Mouse (Mus musculus): ENCODE data around the gene Steap4.
"Not testable (repeated sequence)": the region's sequence is repeated elsewhere in the genome, so short reads cannot be mapped to it uniquely, and the experiment has no call there.

Gene Steap4

DNA sequence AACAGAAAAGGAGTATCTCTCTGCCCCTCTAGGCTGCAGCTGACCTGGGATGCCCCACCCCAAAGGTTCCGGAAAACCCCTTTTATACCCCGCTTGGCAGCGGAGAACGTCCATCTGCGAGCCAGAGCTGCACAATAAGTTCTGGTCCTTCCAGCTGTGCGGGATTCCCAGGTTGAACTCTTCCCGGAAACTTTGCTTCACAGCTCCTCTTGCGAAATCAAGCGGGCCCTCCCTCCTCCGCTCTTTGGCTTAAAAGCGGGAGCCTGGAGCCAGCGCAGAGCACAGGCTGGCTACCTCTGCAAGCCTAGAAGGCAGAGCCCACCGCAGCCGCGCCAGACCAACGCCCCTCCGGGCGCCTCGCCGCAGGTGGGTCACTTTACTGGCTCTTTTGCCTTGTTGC lies at the start of gene Steap4:
TSS of gene Steap4 (plus strand) at position 282 of the 400 bp plus-strand sequence.
- DNase-seq (ENCODE audit: low read depth, low spot score), result no peak

DNA sequence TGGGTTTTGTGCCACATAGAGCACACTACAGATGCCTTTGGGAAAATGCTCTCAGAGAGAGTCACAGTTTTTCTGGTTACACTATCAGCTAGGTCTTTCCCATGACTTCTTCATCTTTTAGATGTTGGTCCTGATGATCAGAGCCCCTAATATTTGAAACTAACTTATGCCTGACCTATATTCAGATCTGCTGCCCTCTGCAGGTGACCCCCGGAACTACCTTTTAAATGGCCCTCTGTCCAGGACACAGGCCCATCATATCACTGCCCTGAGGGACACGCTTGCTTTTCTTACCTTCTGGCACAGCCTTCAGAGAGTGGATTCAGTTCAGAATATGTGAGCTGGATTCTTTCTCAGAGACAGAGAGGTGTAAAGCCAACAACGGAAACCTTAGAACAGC lies 48.3 kb upstream of the Steap4 start:
- no peak for DNase-seq (ENCODE audit: low read depth, low spot score)

DNA sequence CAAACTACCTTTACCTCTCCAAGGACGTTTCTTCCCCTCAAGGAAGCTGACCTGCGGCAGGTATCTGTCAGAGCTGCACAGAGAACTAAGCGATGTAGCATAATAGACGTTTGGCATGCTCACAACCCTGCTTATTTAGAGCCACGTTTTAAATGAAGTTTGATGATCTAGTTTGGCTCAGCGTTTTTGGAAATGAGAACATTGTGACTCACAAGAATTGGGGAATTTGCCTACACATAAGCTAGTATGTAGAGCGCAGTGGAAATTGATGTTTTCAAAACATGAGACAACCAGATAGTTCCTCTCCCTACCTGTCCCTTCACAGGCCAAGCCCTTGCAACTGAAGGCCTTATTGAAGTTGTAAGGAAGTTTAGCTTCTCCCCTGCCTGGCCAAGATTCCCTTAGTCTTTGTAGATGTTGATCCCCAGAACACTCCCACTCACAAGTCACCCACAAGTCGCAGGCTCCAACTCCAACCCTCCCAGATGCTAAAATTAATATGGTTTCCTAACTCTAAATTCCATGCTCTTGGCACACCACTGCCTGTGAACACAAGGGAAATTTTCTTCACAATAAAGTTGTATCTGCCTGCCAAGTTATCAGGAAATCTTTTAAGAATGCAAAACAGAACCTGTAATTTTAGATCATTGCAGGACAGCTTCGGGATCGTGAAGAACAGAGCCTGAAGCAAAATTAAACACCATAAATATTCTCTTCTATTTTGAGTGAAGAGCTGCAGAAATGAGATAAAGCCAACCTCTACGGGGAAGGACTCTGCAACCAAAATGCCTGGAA lies 42.6 kb upstream of the Steap4 start:
- no peak for DNase-seq (ENCODE audit: low read depth, low spot score)

DNA sequence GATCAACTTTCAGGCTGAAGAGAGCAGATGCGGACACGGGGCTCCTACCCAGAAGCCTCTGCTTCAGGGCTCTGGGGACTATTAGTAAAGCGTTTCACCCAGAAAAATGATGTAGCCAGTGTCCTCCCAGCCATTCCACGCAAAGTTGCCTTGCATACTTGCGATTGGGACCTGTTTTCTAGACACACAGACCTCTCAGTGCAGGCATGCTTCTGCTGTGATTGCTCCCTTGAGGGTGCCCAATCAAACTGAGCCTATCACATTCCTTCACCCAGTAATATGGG lies 42.0 kb upstream of the Steap4 start:
- no peak for DNase-seq (ENCODE audit: low read depth, low spot score)

DNA sequence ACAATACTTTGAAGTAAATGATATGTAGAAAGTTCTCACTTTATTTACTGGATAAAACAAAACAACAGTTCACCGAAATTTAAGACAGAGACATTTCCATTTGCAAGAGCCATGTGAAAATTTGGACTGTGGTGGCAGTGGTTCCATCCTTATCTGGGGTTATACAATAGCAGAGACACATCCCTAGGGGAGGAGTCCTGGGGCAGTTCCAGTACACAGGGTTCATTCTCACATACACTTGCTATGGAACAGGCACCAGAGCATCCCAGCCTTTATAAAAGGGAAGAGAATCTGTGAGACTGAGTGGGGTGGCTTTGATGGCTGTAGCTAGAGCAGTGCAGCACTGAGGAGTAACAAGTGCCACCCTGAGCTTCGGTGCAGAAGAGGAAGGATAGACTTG lies 40.6 kb upstream of the Steap4 start:
- no peak for DNase-seq (ENCODE audit: low read depth, low spot score)

DNA sequence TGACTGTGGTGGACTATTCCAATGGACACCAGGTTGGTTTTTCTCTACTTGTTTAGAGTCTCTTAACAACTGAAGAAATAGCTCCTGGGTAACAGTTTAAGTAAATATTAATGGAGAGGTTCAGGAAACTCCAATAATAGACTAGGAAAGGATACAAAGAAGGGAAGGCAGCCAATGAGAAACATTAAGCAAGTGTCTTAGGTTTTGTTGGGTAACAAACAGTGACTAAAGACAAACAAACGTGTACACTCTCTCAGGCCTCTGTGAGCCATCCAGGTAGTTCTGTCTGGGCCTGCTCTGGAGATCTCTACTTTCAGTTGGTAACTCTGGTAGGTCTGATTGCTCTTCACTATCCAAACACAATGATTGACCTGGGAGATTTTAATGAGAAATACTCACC lies 37.5 kb upstream of the Steap4 start:
- no peak for DNase-seq (ENCODE audit: low read depth, low spot score)

DNA sequence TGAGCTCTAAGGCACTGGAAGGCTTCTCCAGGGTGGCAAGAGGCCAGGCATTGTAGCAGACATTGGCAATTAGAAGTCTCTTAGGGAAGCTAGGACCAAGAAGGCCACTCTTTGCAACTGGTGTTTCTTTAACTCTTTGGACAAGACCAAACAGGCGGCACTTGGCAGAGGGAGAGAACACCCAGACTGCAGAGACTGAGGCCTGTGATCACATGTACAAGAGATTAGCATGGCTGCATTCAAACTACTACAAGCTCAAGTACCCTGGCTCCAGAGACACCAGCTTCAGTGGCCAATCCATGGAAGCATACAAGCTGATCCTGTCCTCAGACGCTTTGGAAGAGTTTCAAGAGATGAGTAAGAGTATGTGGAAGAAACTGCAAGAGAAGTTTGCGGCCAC lies 36.6 kb upstream of the Steap4 start:
- DNase-seq (ENCODE audit: low read depth, low spot score), result no peak

DNA sequence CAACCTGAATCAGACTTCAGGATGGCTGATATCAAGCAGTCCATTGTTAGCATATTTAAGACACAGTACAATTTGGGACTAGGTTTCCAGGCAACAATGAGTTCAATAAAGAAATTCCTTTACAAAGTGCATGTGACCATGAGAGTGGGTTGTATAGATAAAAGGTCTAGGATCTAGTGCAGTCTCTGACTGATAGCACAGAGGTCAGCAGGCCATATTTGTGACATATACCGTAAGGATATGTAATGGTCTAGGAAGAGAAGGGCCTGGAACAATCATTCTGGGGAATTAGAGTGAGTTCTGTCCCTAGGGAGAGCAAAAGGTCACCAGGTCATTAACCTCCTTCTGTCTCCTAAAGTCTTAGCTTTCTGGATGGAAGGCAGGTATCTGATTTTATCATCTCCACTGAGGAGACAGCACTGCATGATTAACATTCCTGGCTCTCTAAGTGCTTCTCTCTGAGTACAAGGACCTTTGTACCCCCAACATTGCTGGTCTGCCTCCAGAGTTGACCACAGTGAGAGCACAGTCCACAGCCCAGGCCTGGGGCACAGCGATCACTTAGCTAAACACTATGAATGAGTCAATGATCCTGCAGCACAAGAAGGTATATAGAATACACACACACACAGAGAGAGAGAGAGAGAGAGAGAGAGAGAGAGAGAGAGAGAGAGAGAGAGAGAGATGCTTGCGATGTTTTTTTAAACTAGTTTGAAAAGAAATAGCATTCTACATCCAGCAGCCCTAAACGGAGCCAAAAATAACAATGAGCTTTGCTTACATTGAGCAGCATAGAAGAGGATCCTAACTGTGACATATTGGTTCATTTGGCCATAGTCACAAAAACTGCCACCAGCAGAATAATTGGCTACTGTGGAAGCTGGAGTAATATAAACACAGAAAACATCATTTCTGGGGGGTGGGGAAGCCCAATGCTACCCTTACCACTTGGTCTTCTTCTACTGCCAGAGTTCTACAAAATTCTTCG lies 27.7 kb upstream of the Steap4 start:
- DNase-seq (ENCODE audit: low read depth, low spot score), result no peak

DNA sequence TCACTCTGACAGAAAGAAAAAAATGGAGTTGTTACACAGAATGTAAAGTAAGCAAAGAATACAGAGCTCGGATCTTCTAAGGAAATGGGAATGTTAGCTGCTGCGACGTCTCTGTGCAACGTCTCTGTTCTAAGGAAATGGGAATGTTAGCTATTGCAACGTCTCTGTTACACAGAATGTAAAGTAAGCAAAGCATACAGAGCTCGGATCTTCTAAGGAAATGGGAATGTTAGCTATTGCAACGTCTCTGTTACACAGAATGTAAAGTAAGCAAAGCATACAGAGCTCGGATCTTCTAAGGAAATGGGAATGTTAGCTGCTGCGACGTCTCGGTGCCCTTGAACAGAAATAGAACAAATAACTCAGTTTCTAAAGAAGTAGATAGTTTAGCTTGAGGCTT lies 26.8 kb upstream of the Steap4 start:
- DNase-seq (ENCODE audit: low read depth, low spot score), result not testable (repeated sequence)

DNA sequence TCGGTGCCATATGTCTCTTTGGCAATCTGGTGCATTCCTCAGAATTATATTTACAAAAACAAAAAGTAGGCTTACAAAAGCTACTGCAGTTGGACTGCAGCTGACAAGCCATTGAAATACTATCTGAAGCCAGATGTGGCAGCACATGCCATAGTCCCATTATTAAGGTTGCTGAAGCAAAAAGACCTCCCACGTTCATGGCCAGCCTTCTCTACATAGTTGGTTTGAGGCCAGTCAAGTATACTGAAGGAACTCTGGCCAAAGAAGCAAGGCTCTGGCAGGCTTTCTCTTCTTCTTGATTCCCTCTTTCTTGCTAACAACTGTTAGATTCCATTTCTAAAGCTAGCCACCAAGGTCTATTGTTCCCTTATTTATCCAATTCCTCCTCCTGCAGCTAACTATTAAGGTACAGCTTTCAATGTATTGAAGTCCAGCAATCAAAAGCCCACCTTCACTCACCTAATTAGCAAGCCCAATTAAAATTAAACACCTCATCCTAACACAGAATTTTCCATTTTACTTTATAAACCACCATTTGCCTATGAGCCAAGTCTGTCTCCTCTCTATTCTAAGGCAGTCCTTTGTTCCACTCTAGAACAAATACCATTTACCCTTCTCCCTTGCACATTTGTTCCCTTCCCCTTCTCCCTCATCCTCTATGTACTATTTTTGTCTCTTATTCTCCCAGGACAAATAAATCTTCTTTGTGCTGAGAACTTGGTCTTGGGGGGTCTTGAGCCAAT lies 26.2 kb upstream of the Steap4 start:
- DNase-seq (ENCODE audit: low read depth, low spot score), result no peak

DNA sequence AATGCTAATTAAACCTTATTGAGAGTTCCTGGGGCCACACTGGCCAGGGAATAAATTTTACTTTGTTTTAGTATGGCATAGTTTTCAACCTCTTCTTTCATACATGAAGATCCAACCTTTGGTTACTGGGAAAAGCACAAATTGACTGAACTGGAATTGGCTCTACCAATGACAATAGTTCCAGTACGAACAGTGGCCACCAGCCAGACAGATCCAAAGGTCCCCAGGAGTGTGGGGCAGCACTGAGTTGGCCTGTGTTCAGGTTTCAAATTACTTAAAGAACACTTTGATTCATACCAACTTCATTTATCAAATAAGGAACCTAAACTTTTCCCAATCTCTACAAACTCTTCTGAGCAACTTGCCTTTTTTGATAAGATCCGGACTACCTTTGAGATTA lies 5.4 kb upstream of the Steap4 start:
- no peak for DNase-seq (ENCODE audit: low read depth, low spot score)

DNA sequence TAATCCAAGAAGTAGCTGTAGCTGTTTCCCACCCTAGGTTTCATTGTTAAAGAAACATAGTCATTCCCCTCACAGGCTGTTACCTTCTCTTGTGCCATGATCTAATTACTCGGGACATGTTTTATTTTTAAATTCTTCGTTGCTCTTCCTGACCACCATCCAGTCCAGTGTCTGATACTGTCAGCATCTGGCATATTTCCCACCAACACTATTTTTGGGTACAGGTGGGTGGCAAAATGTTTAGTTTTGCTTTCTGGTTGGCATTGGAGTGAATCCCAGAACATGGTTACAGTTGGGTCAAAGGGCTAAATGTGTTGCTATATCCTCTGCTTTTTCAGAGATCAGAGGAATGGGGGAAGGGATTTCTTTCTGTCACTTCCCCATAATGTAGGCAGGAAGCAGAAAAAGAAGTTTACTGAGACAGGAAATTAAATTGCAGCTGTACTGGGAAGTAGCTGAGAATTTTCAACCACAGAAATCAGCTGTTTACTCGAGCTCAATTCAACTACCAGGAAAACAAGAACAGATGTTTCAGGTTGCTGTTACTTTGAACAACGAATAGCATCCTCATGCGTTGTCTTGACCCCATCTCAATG lies 4.8 kb upstream of the Steap4 start:
- DNase-seq (ENCODE audit: low read depth, low spot score), result no peak

DNA sequence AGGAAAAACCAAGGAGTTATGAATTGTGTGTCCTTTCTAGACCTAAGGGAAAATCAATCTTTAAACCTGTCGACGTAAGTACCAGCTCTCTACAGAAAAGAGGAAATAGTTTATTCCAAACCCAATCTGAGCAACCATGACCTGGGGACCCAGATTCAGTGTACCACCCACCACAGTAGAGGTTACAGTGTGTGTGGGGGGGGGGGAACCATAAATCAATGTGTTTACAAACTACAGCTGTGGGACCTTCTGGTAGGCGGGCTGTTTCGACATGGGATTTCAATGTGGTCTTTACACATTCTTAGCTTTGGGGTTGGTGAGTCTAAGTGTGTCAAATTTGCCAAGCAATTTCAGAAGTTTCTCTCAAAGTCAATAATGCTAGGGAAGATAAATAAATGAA lies 2.2 kb upstream of the Steap4 start:
- no peak for DNase-seq (ENCODE audit: low read depth, low spot score)

DNA sequence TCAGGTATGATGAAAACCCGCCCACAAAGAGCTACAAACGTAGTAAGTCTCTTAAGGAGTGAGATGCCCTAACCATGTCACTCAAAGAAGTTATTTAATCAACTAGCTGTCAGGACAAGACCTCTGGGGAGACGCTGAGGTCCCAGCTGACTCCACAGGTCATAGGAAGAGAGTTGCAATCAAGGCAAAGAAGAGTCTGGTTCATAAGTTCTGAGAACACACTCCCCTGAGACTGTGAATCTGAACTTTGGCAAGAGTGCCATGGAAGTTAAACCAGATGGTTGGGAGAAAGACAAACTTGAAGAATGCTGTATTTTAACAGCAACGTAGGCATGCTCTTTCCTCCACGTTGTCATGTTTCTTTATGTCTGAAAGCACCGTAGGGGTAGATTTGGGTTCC lies 971 bp upstream of the Steap4 start:
- no peak for DNase-seq (ENCODE audit: low read depth, low spot score)

DNA sequence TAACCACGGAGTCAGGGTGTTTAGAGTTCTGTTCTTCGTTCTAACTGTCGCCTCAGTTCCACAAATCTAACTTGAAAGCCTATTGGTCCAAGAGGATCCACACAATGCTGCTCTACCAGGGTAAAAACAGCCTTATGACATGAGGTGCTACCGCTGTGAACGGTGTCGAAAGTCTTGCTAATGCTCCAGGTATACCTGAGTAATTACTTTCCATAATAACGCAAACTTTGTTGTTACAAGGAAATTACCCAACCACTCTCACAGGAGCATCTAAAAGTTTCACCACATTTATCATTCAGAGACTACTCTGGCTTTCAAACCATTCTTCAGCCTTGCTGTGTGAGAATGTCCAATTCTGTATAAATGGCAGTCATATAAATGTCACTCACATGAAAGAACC lies 856 bp downstream of the Steap4 start:
- no peak for DNase-seq (ENCODE audit: low read depth, low spot score)

DNA sequence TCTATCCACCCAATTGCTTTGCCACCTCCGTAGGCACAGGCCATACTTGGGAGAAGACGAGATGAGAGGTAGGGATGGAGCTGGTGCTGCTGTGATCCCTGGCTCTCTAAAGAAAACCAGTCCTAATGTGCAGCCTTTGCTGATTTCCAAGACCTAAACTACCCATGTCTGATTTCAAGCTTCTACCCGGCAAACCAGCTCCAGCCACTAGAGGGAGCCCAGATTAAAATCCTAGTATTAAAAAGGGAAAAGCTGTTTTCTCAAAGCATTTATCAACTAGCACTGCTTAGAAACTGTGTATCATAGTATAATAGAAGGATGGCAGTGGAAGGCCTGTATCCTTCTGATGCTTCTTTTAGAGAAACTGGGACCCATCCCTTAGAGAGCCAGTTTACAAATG lies 5.0 kb downstream of the Steap4 start:
- peak; percentile 72 for DNase-seq (ENCODE audit: low read depth, low spot score)

DNA sequence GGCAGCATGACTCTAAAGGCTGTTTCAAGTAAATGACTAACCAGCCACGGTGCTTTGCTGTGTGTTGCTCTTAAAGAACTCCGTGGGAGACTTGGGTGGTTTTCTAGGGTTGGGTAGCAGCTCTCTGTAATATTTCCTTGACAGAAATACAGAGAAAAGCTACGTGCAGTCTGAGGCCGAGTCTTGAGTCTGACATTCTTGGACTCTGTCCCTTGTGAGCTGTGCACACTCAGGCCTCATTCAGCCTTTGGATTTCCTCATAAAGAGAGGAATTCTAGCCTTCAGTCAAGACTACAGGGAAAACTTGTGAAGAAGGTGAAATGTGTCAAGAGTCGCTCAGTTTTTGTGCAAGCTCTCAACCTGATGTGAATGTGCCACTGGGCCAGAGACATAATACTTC lies 7.9 kb downstream of the Steap4 start:
- no peak for DNase-seq (ENCODE audit: low read depth, low spot score)

DNA sequence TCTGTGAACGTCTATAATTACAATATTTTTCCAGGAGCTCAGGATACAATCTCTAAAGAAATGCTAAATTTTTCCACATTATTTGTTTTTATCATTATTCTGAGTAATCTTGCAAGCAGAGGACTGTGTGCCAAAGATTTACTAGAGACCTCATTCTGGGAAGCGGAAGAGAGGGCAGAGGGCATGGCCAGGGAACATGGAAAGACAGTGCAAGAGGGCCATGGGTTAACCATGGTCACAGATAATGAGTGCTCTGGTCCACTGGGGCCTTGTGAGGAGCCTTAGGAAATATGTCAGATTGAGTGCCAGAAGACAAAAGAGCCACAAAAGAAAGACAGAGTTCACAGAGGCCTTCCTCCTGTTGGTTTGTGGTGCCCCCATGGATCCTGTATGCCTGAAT lies 12.0 kb downstream of the Steap4 start:
- no peak for DNase-seq (ENCODE audit: low read depth, low spot score)

DNA sequence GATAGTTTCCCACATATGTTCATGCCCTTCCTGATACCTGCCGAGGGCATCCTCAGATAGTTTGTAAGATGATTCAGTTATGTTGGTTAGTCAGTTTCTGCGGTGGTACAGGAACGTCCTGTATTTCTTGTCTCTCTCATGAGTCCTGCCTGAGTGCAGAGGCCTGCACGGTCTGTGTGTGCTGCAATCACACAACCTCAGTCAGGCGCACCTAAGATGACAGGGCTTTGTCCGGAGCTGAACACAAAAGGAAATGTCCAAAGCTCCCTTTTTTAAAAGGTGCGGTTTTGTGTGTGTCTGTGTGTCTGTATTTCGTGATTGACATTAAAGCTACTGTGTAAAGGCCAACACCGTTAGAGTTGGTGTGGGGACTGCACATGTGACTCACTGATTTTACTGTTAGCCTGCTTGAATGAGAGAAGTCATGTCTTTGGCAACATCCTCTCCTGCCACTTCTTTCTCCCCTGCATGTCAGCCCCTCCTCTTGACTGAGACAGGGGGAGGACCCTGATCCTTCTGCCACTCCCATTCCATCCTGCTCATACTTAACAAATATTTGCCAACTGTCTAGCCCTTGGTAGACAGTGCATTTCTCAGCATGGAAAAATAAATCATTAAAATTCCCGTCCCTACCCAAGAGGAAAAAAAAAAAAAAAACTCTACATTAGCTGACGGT lies 14.4 kb downstream of the Steap4 start:
- no peak for DNase-seq (ENCODE audit: low read depth, low spot score)

DNA sequence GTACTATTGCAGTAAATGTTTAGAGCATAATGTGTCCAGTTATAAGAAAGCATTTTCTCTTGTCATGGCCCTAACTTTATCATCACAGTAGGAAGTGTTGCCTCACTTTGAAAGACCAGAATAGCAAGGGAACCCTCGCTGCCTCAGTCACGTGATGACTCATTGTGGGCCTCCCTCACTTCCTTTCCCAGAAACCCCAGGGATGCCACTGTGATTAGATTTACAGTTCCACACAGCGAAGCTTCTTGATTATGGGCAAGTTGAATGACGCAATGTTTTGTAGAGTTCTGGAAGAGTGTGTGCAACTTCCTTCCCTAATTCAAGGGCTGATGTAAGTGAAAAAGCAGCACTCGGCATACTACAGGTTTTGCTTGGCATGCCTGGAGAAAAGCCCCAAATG lies 20.3 kb downstream of the Steap4 start:
- peak; percentile 20 for DNase-seq (ENCODE audit: low read depth, low spot score)

DNA sequence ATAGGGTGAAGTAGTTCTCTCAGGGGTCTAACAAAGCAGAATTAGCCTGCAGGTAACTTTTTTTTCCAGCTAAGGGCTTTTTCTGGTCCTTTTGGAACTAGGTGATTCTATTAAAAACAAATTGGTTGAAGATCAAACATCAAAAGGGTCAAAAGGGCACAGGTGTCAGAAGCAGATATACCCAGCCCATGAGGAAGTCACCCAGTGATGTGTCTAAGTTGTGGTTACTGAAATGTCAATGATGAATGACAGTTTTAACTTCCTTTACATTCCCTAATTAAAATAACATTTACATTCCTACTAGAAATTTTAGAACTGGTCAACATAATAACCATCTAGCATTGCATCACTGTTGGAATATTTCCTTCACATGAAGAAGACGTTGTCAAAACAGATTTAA lies 27.7 kb downstream of the Steap4 start:
- DNase-seq (ENCODE audit: low read depth, low spot score), result no peak
